Mouse (Mus musculus): Measurements from ENCODE around the gene Fsip1.

GRCm38 (mm10) chr2:118295505-118295904, 38.7 kb upstream of the Fsip1 start:
- no peak for TF ChIP-seq CTCF (IDR thresholded peaks at IDR 0.05; ENCODE audit: low read depth)
- no peak for TF ChIP-seq EP300 (IDR thresholded peaks at IDR 0.05; ENCODE audit: low read depth)

Data from liver, embryonic 14.5 days (tissue).